9 mouse cellular contexts compared by ENCODE assay signal in the genomic region with DNA sequence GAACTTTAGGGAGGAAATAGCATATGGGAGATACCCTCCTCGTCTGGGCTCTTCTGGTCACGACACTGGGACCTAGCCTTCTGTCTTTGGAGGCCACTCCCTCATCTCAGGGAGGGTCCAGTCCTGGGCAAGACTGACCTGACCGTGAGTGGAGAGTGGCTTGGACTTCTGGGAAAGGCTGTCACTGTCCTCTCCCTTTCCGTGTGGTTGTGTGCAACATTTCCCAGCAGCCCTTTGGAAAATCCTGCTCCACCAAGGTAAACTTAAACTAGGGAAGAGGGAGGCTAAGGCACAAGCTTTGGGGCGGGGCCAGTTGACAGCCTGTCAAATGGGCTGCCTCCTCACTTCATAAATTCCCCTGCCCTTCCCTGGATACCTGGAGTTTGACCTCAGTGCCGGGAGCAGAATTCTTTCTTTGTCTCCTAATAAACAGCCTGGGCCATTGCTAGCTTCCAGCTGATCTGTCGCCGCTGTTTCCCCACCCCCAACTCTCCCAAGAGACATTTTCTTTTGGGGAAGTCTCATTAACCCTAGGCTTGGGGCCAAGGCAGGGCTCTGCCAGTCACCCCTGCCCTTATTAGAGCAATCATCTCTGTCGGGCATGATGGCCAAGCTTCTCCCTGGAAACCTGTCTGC. TPM values are rescaled to one million over a fixed set of nuclear protein-coding genes. Genes with fewer than 3 reads are reported as not detected.
DNase-seq lines count a peak whose midpoint lies in the region; ATAC-seq and TF ChIP-seq lines count a peak whose summit lies in the region.
"Had no signal": no experiment of that assay in that cellular context is flagged by ENCODE, and none has a peak within 500 bp of the region (broad histone marks: within the 10 kb centered on the region; RNA-seq: fewer than 3 reads in every experiment).

No protein-coding gene starts in this region.

- no peak overlapping the region for H3K4me3 ChIP-seq in intestine, embryonic 14.5 days (ENCODE audit: low read depth, low read length)
- H3K4me3 ChIP-seq in limb, embryonic 11.5 days (ENCODE audit: low read depth, low read length): no peak overlapping the region
- no peak overlapping the region for H3K4me3 ChIP-seq in gastrocnemius, adult 2 months
- H3K4me3 ChIP-seq: myocyte had no signal

- H3K9ac ChIP-seq in intestine, embryonic 14.5 days (ENCODE audit: low read length): no peak overlapping the region
- H3K9ac ChIP-seq in limb, embryonic 11.5 days (ENCODE audit: low read length): no peak overlapping the region

- intact Hi-C loops in gastrocnemius, adult 2 months (cut with DNase I): no loop called here

- H3K4me2 ChIP-seq in intestine, embryonic 14.5 days (ENCODE audit: low read length): peak overlapping the region; percentile 14; the same call in 1 of the 2 replicates
- H3K4me2 ChIP-seq in limb, embryonic 11.5 days (ENCODE audit: low read depth, severe bottlenecking): peak overlapping the region; percentile 26; the same call in 1 of the 2 replicates

- no peak overlapping the region for H3K27ac ChIP-seq in intestine, embryonic 14.5 days (ENCODE audit: low read depth)
- peak overlapping the region; percentile 37; the same call in 1 of the 2 replicates for H3K27ac ChIP-seq in limb, embryonic 11.5 days (replicated peaks; ENCODE audit: low read depth, low read length)
- no peak overlapping the region for H3K27ac ChIP-seq in gastrocnemius, adult 2 months

- no peaks in the 10 kb centered on the region for H3K9me3 ChIP-seq in intestine, embryonic 14.5 days (ENCODE audit: control insufficient read depth, low read length)
- no peaks in the 10 kb centered on the region for H3K9me3 ChIP-seq in limb, embryonic 11.5 days (ENCODE audit: control insufficient read depth, low read length)

- H3K4me1 ChIP-seq in intestine, embryonic 14.5 days (replicated peaks; ENCODE audit: control insufficient read depth, insufficient read depth, low read length): peaks cover 14% of the 10 kb centered on the region
- H3K4me1 ChIP-seq in limb, embryonic 11.5 days (ENCODE audit: control insufficient read depth, insufficient read depth, low read length): peaks cover 38% of the 10 kb centered on the region

- H3K27me3 ChIP-seq in intestine, embryonic 14.5 days (replicated peaks; ENCODE audit: control insufficient read depth, insufficient read depth, low read length): no peaks in the 10 kb centered on the region
- H3K27me3 ChIP-seq in limb, embryonic 11.5 days (ENCODE audit: control insufficient read depth, insufficient read depth, low read length): no peaks in the 10 kb centered on the region

- no peak for TF ChIP-seq CTCF in gastrocnemius, adult 2 months (IDR thresholded peaks at IDR 0.05)

- peak; percentile 40 for DNase-seq in adrenal gland, adult 2 months
- no peak for DNase-seq in adrenal gland, adult 18-20 months (ENCODE audit: low spot score in 2 of 2)
- peak; percentile 86 for DNase-seq in adipocyte (ENCODE audit: low spot score)
- DNase-seq in intestine, embryonic 14.5 days (ENCODE audit: low spot score): no peak
- DNase-seq in limb, embryonic 11.5 days (ENCODE audit: low spot score): peak; percentile 81
- no peak for DNase-seq in ovary, adult 18-20 months (ENCODE audit: low spot score)
- no peak for DNase-seq in gastrocnemius, adult 2 months

- WGBS in intestine, embryonic 14.5 days: 26% methylated on average over 9 of the region's 9 CpGs
- whole genome bisulfite sequencing in limb, embryonic 11.5 days: 7% methylated on average over 9 of the region's 9 CpGs

- H3K36me3 ChIP-seq in intestine, embryonic 14.5 days (ENCODE audit: control insufficient read depth, insufficient read depth, low read length): no peaks in the 10 kb centered on the region
- no peaks in the 10 kb centered on the region for H3K36me3 ChIP-seq in limb, embryonic 11.5 days (ENCODE audit: control insufficient read depth, insufficient read depth, low read length)

- peak; percentile 46 for ATAC-seq in intestine, embryonic 14.5 days (replicated peaks; ENCODE audit: low FRiP score, low TSS enrichment, low read depth)
- peak; percentile 40; the same call in 1 of the 2 replicates for ATAC-seq in limb, embryonic 11.5 days (ENCODE audit: insufficient number of reproducible peaks, low FRiP score, low TSS enrichment, low read depth)
- ATAC-seq in CD4-positive, CD25-positive, alpha-beta regulatory T cell, adult 4 months: no peak

RNA-seq across cellular contexts. Expression of gene Rpusd4, which starts 51.0 kb away (rescaled TPM):
- 10 to 100 TPM; 15.0 to 18.3 TPM for total RNA-seq in adrenal gland, adult 2 months (2021)
- polyA plus RNA-seq in adrenal gland, adult 2 months (2012; rRNA removed): 4.8 and 6.5 TPM in 2 replicates
- 10 to 100 TPM; 17.8 to 19.1 TPM for total RNA-seq in adrenal gland, adult 18-20 months (2021)
- 29.1 and 37.1 TPM in 2 replicates for polyA plus RNA-seq in intestine, embryonic 14.5 days (2014; fragmentation: Nextera tagmentation; extraction: Ambion mirVana)
- polyA plus RNA-seq in limb, embryonic 11.5 days (2014; fragmentation: Nextera tagmentation; extraction: Ambion mirVana): 37.4 and 38.5 TPM in 2 replicates
- 1 to 10 TPM; 6.8 to 7.5 TPM for total RNA-seq in gastrocnemius, adult 2 months (2021)
- polyA plus RNA-seq in CD4-positive, CD25-positive, alpha-beta regulatory T cell, adult 4 months (2017; shearing (Covaris generic)): 10 to 100 TPM; 38.3 to 60.7 TPM

RNA-seq across cellular contexts. Expression of gene Fam118b, which starts 51.0 kb away (rescaled TPM):
- 10 to 100 TPM in 1 of 2 experiments, 1 to 10 TPM in 1; 9.1 to 15.1 TPM for total RNA-seq in adrenal gland, adult 2 months (2021)
- 3.8 and 4.0 TPM in 2 replicates for polyA plus RNA-seq in adrenal gland, adult 2 months (2012; rRNA removed)
- 10 to 100 TPM; 10.5 to 11.3 TPM for total RNA-seq in adrenal gland, adult 18-20 months (2021)
- 43.1 and 43.2 TPM in 2 replicates for polyA plus RNA-seq in intestine, embryonic 14.5 days (2014; fragmentation: Nextera tagmentation; extraction: Ambion mirVana)
- 63.0 and 64.9 TPM in 2 replicates for polyA plus RNA-seq in limb, embryonic 11.5 days (2014; fragmentation: Nextera tagmentation; extraction: Ambion mirVana)
- 10 to 100 TPM; 24.3 to 29.8 TPM for total RNA-seq in gastrocnemius, adult 2 months (2021)
- 10 to 100 TPM; 53.5 to 68.9 TPM for polyA plus RNA-seq in CD4-positive, CD25-positive, alpha-beta regulatory T cell, adult 4 months (2017; shearing (Covaris generic))

Comparison
In these comparisons a context has a peak if more than half of its experiments do, and no peak if none do; other contexts are left out.
1. DNase-seq: peak in adrenal gland, adult 2 months (single experiment), adipocyte (single experiment) and limb, embryonic 11.5 days (single experiment); none in adrenal gland, adult 18-20 months (0 of 2), intestine, embryonic 14.5 days (single experiment), ovary, adult 18-20 months (single experiment) and gastrocnemius, adult 2 months (single experiment).